Mouse (Mus musculus): ENCODE data around the gene Cpeb3. TPM values are rescaled to one million over a fixed set of nuclear protein-coding genes. Genes with fewer than 3 reads are reported as not detected.
"Not testable (repeated sequence)": the region's sequence is repeated elsewhere in the genome, so short reads cannot be mapped to it uniquely, and the experiment has no call there.

The Cpeb3 gene
- polyA plus RNA-seq, 1 experiment from 2014 or later, result 1.2 TPM

- H3K27me3 ChIP-seq (ENCODE audit: low read depth, poor library complexity, severe bottlenecking), result peaks cover 54% of the 10 kb centered on the region
- DNase-seq (ENCODE audit: low spot score), result no peak
- H3K27ac ChIP-seq (replicated peaks), result peak overlapping the region; percentile 79
- H3K36me3 ChIP-seq, result no peaks in the 10 kb centered on the region
- peaks cover 35% of the 10 kb centered on the region for H3K4me1 ChIP-seq
- H3K4me3 ChIP-seq, result peak overlapping the region; percentile 82
- 28% methylated on average over 20 of the region's 20 CpGs for WGBS
- no peaks in the 10 kb centered on the region for H3K9me3 ChIP-seq (replicated peaks)
These were observed 34.9 kb downstream of the Cpeb3 start for GRCm38 (mm10) chr19:37173331-37174115.

- WGBS, result 77% methylated on average over 11 of the region's 11 CpGs
These were observed 35.8 kb downstream of the Cpeb3 start for GRCm38 (mm10) chr19:37172566-37173130.

DNA sequence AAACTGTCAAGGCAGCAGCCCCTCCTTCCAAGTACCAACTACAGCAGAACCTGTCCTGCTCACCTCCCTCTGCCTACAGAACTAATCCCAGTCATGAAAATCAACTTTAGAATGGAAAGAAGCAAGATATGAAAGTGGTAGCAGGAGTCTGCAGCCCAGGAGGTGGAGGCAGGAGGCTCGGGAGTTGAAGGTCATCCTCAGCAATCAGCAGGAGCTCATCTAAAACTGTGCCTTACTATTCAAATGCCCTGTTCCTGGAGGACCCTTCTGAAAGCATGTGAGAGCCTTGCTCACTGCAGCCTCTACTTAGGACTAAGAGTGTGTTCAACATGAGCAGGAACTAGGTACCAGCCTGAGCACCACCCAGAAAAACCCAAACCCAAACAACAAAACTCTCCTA is 36.3 kb downstream of the Cpeb3 start:
- DNase-seq (ENCODE audit: low spot score), result no peak
- Histone ChIP-seq H3K4me3 (peak overlapping the region; percentile 5; the same call in 1 of the 2 replicates), H3K36me3 (no peaks in the 10 kb centered on the region), H3K27me3 (ENCODE audit: low read depth, poor library complexity, severe bottlenecking) (peaks cover 52% of the 10 kb centered on the region), H3K27ac (replicated peaks) (no peak overlapping the region), H3K4me1 (peaks cover 29% of the 10 kb centered on the region), H3K9me3 (replicated peaks) (no peaks in the 10 kb centered on the region)
- WGBS, result 50% methylated on average over 1 of the region's 1 CpGs

More at GRCm38 (mm10) chr19:37172566-37173130, 35.8 kb downstream of the Cpeb3 start:
- no peak for DNase-seq (ENCODE audit: low spot score)
- no peaks in the 10 kb centered on the region for H3K36me3 ChIP-seq
- peak overlapping the region; percentile 5; the same call in 1 of the 2 replicates for H3K4me3 ChIP-seq
- no peaks in the 10 kb centered on the region for H3K9me3 ChIP-seq (replicated peaks)
- peaks cover 54% of the 10 kb centered on the region for H3K27me3 ChIP-seq (ENCODE audit: low read depth, poor library complexity, severe bottlenecking)
- H3K27ac ChIP-seq (replicated peaks), result no peak overlapping the region
- peaks cover 30% of the 10 kb centered on the region for H3K4me1 ChIP-seq

GRCm38 (mm10) chr19:37156770-37157336 is 51.5 kb downstream of the Cpeb3 start:
- no peak for DNase-seq (ENCODE audit: low spot score)
- Histone ChIP-seq H3K9me3 (replicated peaks) (no peaks in the 10 kb centered on the region), H3K27me3 (ENCODE audit: low read depth, poor library complexity, severe bottlenecking) (no peaks in the 10 kb centered on the region), H3K27ac (replicated peaks) (no peak overlapping the region), H3K36me3 (no peaks in the 10 kb centered on the region), H3K4me3 (no peak overlapping the region), H3K4me1 (no peaks in the 10 kb centered on the region)
- WGBS, result 96% methylated on average over 5 of the region's 5 CpGs

GRCm38 (mm10) chr19:37156040-37156439 is 52.4 kb downstream of the Cpeb3 start:
- Histone ChIP-seq H3K4me3 (no peak overlapping the region), H3K9me3 (replicated peaks) (no peaks in the 10 kb centered on the region), H3K27ac (replicated peaks) (no peak overlapping the region), H3K27me3 (ENCODE audit: low read depth, poor library complexity, severe bottlenecking) (no peaks in the 10 kb centered on the region), H3K4me1 (no peaks in the 10 kb centered on the region), H3K36me3 (no peaks in the 10 kb centered on the region)
- WGBS, result 86% methylated on average over 4 of the region's 4 CpGs
- no peak for DNase-seq (ENCODE audit: low spot score)

DNA sequence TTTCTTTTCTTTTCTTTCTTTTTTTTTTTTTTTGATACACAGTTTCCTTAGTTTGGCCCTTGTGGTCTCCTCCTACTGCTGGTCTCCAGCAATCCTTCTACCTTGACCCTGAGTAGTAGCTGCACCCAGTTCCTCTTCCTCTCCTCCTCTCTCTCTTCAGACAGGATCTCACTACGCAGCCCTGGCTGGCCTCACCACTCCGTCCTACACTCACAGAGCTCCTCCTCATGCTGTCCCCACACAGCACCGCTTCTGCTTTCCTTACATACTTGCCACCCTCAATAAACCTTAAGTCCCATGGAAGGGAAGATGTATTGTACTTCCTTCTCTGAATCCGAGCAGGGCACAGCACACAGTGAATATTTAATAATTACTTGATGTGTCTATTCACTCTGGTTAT is 61.3 kb downstream of the Cpeb3 start:
- Histone ChIP-seq H3K36me3 (no peaks in the 10 kb centered on the region), H3K9me3 (replicated peaks) (no peaks in the 10 kb centered on the region), H3K27me3 (ENCODE audit: low read depth, poor library complexity, severe bottlenecking) (no peaks in the 10 kb centered on the region), H3K4me1 (no peaks in the 10 kb centered on the region), H3K4me3 (no peak overlapping the region), H3K27ac (replicated peaks) (no peak overlapping the region)
- no peak for DNase-seq (ENCODE audit: low spot score)
- WGBS, result 77% methylated on average over 4 of the region's 4 CpGs

GRCm38 (mm10) chr19:37145846-37146245 is 62.6 kb downstream of the Cpeb3 start:
- Histone ChIP-seq H3K9me3 (replicated peaks) (no peaks in the 10 kb centered on the region), H3K4me3 (no peak overlapping the region), H3K27me3 (ENCODE audit: low read depth, poor library complexity, severe bottlenecking) (no peaks in the 10 kb centered on the region), H3K27ac (replicated peaks) (no peak overlapping the region), H3K4me1 (no peaks in the 10 kb centered on the region), H3K36me3 (no peaks in the 10 kb centered on the region)
- 91% methylated on average over 1 of the region's 1 CpGs for WGBS
- DNase-seq (ENCODE audit: low spot score), result no peak

GRCm38 (mm10) chr19:37145401-37145800 is 63.0 kb downstream of the Cpeb3 start:
- DNase-seq (ENCODE audit: low spot score), result no peak
- Histone ChIP-seq H3K36me3 (no peaks in the 10 kb centered on the region), H3K27me3 (ENCODE audit: low read depth, poor library complexity, severe bottlenecking) (no peaks in the 10 kb centered on the region), H3K9me3 (replicated peaks) (no peaks in the 10 kb centered on the region), H3K4me3 (no peak overlapping the region), H3K4me1 (no peaks in the 10 kb centered on the region), H3K27ac (replicated peaks) (no peak overlapping the region)
- 93% methylated on average over 5 of the region's 5 CpGs for WGBS

GRCm38 (mm10) chr19:37141623-37142022 is 66.8 kb downstream of the Cpeb3 start:
- no peak for DNase-seq (ENCODE audit: low spot score)
- H3K4me3 ChIP-seq, result no peak overlapping the region
- H3K27me3 ChIP-seq (ENCODE audit: low read depth, poor library complexity, severe bottlenecking), result no peaks in the 10 kb centered on the region
- H3K4me1 ChIP-seq, result no peaks in the 10 kb centered on the region
- no peaks in the 10 kb centered on the region for H3K9me3 ChIP-seq (replicated peaks)
- H3K36me3 ChIP-seq, result no peaks in the 10 kb centered on the region
- WGBS, result 76% methylated on average over 4 of the region's 4 CpGs
- H3K27ac ChIP-seq (replicated peaks), result no peak overlapping the region

DNA sequence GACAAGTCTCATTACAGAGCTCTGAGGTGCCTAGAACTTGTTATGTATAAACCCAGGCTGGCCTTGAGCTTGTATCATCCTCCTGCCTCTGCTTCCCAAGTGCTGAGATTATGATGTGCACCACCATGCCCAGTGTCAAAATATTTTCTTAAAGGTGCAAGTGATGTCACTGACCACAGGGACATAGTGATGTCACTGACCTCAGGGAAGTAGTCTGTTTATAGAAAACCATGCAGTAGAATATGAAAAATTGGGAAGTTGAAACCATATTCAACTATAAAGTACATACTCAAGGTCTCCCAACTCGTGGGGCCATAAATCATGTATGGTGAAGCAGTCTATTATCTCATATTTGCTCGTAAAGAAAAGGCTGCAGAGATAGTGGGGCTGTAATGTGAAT is 71.3 kb downstream of the Cpeb3 start:
- no peaks in the 10 kb centered on the region for H3K36me3 ChIP-seq
- WGBS, result 74% methylated on average over 2 of the region's 2 CpGs
- no peaks in the 10 kb centered on the region for H3K27me3 ChIP-seq (ENCODE audit: low read depth, poor library complexity, severe bottlenecking)
- H3K27ac ChIP-seq (replicated peaks), result no peak overlapping the region
- H3K4me1 ChIP-seq, result no peaks in the 10 kb centered on the region
- DNase-seq (ENCODE audit: low spot score), result no peak
- no peaks in the 10 kb centered on the region for H3K9me3 ChIP-seq (replicated peaks)
- no peak overlapping the region for H3K4me3 ChIP-seq

DNA sequence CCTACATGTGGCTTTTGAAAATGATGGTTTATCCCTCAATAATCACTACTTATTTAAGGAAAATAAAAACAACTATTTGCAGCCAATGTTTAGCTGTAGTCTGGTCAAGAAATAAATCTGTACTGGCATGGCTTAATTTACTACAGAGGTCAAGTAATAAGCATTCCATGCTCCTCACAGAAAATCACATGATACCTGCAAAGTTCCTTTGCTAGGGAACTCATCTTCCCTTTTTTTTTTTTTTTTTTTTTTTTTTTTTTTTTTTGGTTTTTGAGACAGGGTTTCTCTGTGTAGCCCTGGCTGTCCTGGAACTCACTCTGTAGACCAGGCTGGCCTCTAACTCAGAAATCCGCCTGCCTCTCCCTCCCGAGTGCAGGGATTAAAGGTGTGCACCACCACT is 72.9 kb downstream of the Cpeb3 start:
- 86% methylated on average over 2 of the region's 2 CpGs for WGBS
- H3K27ac ChIP-seq (replicated peaks); H3K4me1 ChIP-seq; DNase-seq (ENCODE audit: low spot score); H3K4me3 ChIP-seq; H3K27me3 ChIP-seq (ENCODE audit: low read depth, poor library complexity, severe bottlenecking); H3K9me3 ChIP-seq (replicated peaks); H3K36me3 ChIP-seq: not testable (repeated sequence)

- 86% methylated on average over 4 of the region's 4 CpGs for WGBS
- no peak for DNase-seq (ENCODE audit: low spot score)
These were observed 74.7 kb downstream of the Cpeb3 start for GRCm38 (mm10) chr19:37133666-37134065.

GRCm38 (mm10) chr19:37131660-37132059 is 76.7 kb downstream of the Cpeb3 start:
- Histone ChIP-seq H3K4me1 (no peaks in the 10 kb centered on the region), H3K9me3 (replicated peaks) (no peaks in the 10 kb centered on the region), H3K27ac (replicated peaks) (no peak overlapping the region), H3K27me3 (ENCODE audit: low read depth, poor library complexity, severe bottlenecking) (no peaks in the 10 kb centered on the region), H3K36me3 (no peaks in the 10 kb centered on the region), H3K4me3 (no peak overlapping the region)
- no peak for DNase-seq (ENCODE audit: low spot score)
- 82% methylated on average over 1 of the region's 1 CpGs for WGBS

More at GRCm38 (mm10) chr19:37133666-37134065, 74.7 kb downstream of the Cpeb3 start:
- H3K4me3 ChIP-seq, result no peak overlapping the region
- no peaks in the 10 kb centered on the region for H3K36me3 ChIP-seq
- no peaks in the 10 kb centered on the region for H3K9me3 ChIP-seq (replicated peaks)
- no peaks in the 10 kb centered on the region for H3K27me3 ChIP-seq (ENCODE audit: low read depth, poor library complexity, severe bottlenecking)
- no peaks in the 10 kb centered on the region for H3K4me1 ChIP-seq
- no peak overlapping the region for H3K27ac ChIP-seq (replicated peaks)
